24 mouse cellular contexts compared by ENCODE assay signal in the genomic region with DNA sequence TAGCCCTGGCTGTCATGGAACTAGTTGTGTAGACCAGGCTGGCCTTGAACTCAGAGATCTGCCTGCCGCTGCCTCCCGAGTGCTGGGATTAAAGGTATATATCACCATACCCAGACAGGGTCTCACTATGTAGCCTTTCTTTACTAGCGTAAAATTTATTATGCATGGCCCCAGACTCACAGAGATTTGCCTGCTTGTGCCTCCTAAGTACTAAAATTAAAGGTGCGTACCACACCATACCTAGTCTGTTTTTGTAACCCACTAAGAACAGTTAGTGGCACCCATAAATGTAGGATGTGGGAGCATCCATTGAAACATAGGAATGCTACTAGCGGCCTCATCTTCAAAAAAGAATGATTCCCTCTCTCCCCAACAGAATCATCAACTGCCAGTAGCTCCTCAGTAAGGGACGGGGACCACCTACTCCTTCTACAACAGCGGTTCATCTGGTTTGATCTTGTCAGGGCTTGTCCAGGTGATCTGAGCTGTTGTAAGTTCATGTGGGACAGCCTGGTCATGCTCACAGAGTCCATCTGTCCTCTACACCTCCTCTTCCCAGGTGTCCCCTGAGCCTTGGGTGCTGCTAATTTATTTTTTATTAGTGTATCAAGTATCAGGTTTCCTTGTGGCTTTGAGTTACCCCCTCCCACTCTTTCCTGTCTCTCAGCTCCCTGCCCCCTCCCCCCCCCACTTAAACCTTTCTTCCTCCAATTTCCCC. TPM values are rescaled to one million over a fixed set of nuclear protein-coding genes. Genes with fewer than 3 reads are reported as not detected.
DNase-seq lines count a peak whose midpoint lies in the region; ATAC-seq and TF ChIP-seq lines count a peak whose summit lies in the region.
"Had no signal": no experiment of that assay in that cellular context is flagged by ENCODE, and none has a peak within 500 bp of the region (broad histone marks: within the 10 kb centered on the region; RNA-seq: fewer than 3 reads in every experiment).

No protein-coding gene starts in this region.

- no peak overlapping the region for H3K9ac ChIP-seq in forebrain, embryonic 15.5 days (replicated peaks)
- H3K9ac ChIP-seq in forebrain, postnatal 0 days: no peak overlapping the region
- H3K9ac ChIP-seq in kidney, embryonic 15.5 days: no peak overlapping the region
- H3K9ac ChIP-seq: embryonic facial prominence, embryonic 12.5 days; forebrain, embryonic 12.5 days; intestine, embryonic 15.5 days; neural tube, embryonic 13.5 days had no signal

- H3K4me3 ChIP-seq in forebrain, embryonic 15.5 days: no peak overlapping the region
- H3K4me3 ChIP-seq in forebrain, postnatal 0 days (ENCODE audit: low read depth, low read length): no peak overlapping the region
- H3K4me3 ChIP-seq in kidney, embryonic 15.5 days (replicated peaks): no peak overlapping the region
- no peak overlapping the region for H3K4me3 ChIP-seq in testis, adult 2 months (ENCODE audit: control insufficient read depth, low read depth, low read length)
- H3K4me3 ChIP-seq: embryonic facial prominence, embryonic 12.5 days; erythroblast, embryonic 14.5 days; forebrain, embryonic 12.5 days; heart, embryonic 10.5 days; intestine, embryonic 15.5 days; midbrain, embryonic 10.5 days; neural tube, embryonic 13.5 days had no signal

- TF ChIP-seq POLR2A in testis, adult 2 months (IDR thresholded peaks at IDR 0.05; ENCODE audit: control insufficient read depth, low read depth, low read length): no peak

- WGBS in forebrain, embryonic 15.5 days: 98% methylated on average over 7 of the region's 7 CpGs
- 96% methylated on average over 7 of the region's 7 CpGs for WGBS in forebrain, postnatal 0 days
- 69% methylated on average over 7 of the region's 7 CpGs for WGBS in kidney, embryonic 15.5 days

- H3K4me1 ChIP-seq in forebrain, embryonic 15.5 days: no peaks in the 10 kb centered on the region
- no peaks in the 10 kb centered on the region for H3K4me1 ChIP-seq in forebrain, postnatal 0 days (ENCODE audit: insufficient read depth)
- peaks cover 19% of the 10 kb centered on the region for H3K4me1 ChIP-seq in kidney, embryonic 15.5 days
- H3K4me1 ChIP-seq in testis, adult 2 months (ENCODE audit: control insufficient read depth, insufficient read depth, low read length): peaks cover 3% of the 10 kb centered on the region
- H3K4me1 ChIP-seq: forebrain, embryonic 12.5 days; intestine, embryonic 15.5 days; midbrain, embryonic 10.5 days; neural tube, embryonic 13.5 days had no signal

- no peak overlapping the region for H3K4me2 ChIP-seq in forebrain, embryonic 15.5 days (replicated peaks)
- H3K4me2 ChIP-seq in forebrain, postnatal 0 days (ENCODE audit: low read depth): no peak overlapping the region
- no peak overlapping the region for H3K4me2 ChIP-seq in kidney, embryonic 15.5 days
- H3K4me2 ChIP-seq: embryonic facial prominence, embryonic 12.5 days; forebrain, embryonic 12.5 days; intestine, embryonic 15.5 days; neural tube, embryonic 13.5 days had no signal

- no peak overlapping the region for H3K27ac ChIP-seq in forebrain, embryonic 15.5 days (replicated peaks)
- no peak overlapping the region for H3K27ac ChIP-seq in forebrain, postnatal 0 days (ENCODE audit: low read depth, low read length)
- no peak overlapping the region for H3K27ac ChIP-seq in kidney, embryonic 15.5 days
- H3K27ac ChIP-seq in testis, adult 2 months (ENCODE audit: control insufficient read depth, insufficient read depth, low read depth, low read length): peak overlapping the region; percentile 49; the same call in 1 of the 2 replicates
- H3K27ac ChIP-seq: embryonic facial prominence, embryonic 12.5 days; forebrain, embryonic 12.5 days; heart, embryonic 10.5 days; intestine, embryonic 15.5 days; midbrain, embryonic 10.5 days; neural tube, embryonic 13.5 days had no signal

- 0 out of 2 replicates have a peak, but pooled peaks have one; percentile 26 for ATAC-seq in forebrain, embryonic 15.5 days (replicated peaks)
- ATAC-seq in forebrain, postnatal 0 days: no peak
- ATAC-seq in kidney, embryonic 15.5 days (replicated peaks; ENCODE audit: low FRiP score): peak; percentile 84
- ATAC-seq: CD4-positive, CD25-positive, alpha-beta regulatory T cell, adult 4 months; intestine, embryonic 15.5 days had no signal

- TF ChIP-seq CTCF in forebrain, postnatal 0 days (IDR thresholded peaks at IDR 0.05; ENCODE audit: low read depth): no peak
- no peak for TF ChIP-seq CTCF in testis, adult 2 months (IDR thresholded peaks at IDR 0.05; ENCODE audit: control insufficient read depth, insufficient read depth, insufficient replicate concordance, low read depth, low read length)

- no peaks in the 10 kb centered on the region for H3K27me3 ChIP-seq in forebrain, embryonic 15.5 days
- H3K27me3 ChIP-seq in forebrain, postnatal 0 days (ENCODE audit: insufficient read depth, low read length): no peaks in the 10 kb centered on the region
- no peaks in the 10 kb centered on the region for H3K27me3 ChIP-seq in kidney, embryonic 15.5 days
- H3K27me3 ChIP-seq in testis, adult 2 months (ENCODE audit: control insufficient read depth, insufficient read depth, low read length): no peaks in the 10 kb centered on the region
- H3K27me3 ChIP-seq: embryonic facial prominence, embryonic 12.5 days; forebrain, embryonic 12.5 days; intestine, embryonic 15.5 days; neural tube, embryonic 13.5 days had no signal

- H3K9me3 ChIP-seq in forebrain, embryonic 15.5 days: no peaks in the 10 kb centered on the region
- H3K9me3 ChIP-seq in forebrain, postnatal 0 days (ENCODE audit: low read length): no peaks in the 10 kb centered on the region
- H3K9me3 ChIP-seq in kidney, embryonic 15.5 days (replicated peaks): no peaks in the 10 kb centered on the region
- H3K9me3 ChIP-seq: embryonic facial prominence, embryonic 12.5 days; forebrain, embryonic 12.5 days; heart, embryonic 10.5 days; intestine, embryonic 15.5 days; midbrain, embryonic 10.5 days; neural tube, embryonic 13.5 days had no signal

- peaks cover 11% of the 10 kb centered on the region; the same call in 1 of the 2 replicates for H3K36me3 ChIP-seq in forebrain, embryonic 15.5 days
- H3K36me3 ChIP-seq in forebrain, postnatal 0 days (ENCODE audit: insufficient read depth): peaks cover 9% of the 10 kb centered on the region; the same call in 1 of the 2 replicates
- no peaks in the 10 kb centered on the region for H3K36me3 ChIP-seq in kidney, embryonic 15.5 days
- H3K36me3 ChIP-seq in testis, adult 2 months (ENCODE audit: control insufficient read depth, insufficient read depth, low read length): no peaks in the 10 kb centered on the region
- H3K36me3 ChIP-seq: embryonic facial prominence, embryonic 12.5 days; heart, embryonic 10.5 days; intestine, embryonic 15.5 days had no signal

- no peak for DNase-seq in forebrain, postnatal 0 days
- no peak for DNase-seq in kidney, postnatal 4 days
- no peak for DNase-seq in testis, postnatal 14 days (ENCODE audit: low spot score)
- no peak for DNase-seq in natural killer cell, adult 2 months (ENCODE audit: low spot score in 2 of 2)
- DNase-seq: cerebellum, adult 11 months; cerebellum, postnatal 10 days; kidney, adult 8-10 months; left cerebral cortex, postnatal 4 days; lung, postnatal 4 days; right cerebral cortex, adult 18-20 months; right cerebral cortex, postnatal 4 days; thymus, adult 2 months; thymus, postnatal 4 days had no signal

RNA-seq across cellular contexts. Expression of gene Rufy3, which starts 40.0 kb away (rescaled TPM):
- 241 and 262 TPM in 2 replicates for polyA plus RNA-seq in forebrain, embryonic 15.5 days (2015; fragmentation: Nextera tagmentation; extraction: Ambion mirVana)
- 291 and 319 TPM in 2 replicates for total RNA-seq in forebrain, postnatal 0 days (2014; rRNA removed)
- polyA plus RNA-seq in forebrain, postnatal 0 days (2015; fragmentation: Nextera tagmentation; extraction: Ambion mirVana): 133 and 214 TPM in 2 replicates
- polyA plus RNA-seq in kidney, embryonic 15.5 days (2015; fragmentation: Nextera tagmentation; extraction: Ambion mirVana): 17.7 and 19.3 TPM in 2 replicates
- polyA plus RNA-seq in testis, adult 2 months (2012; rRNA removed): 15.5 and 15.8 TPM in 2 replicates

RNA-seq across cellular contexts. Expression of gene Utp3, which starts 50.5 kb away (rescaled TPM):
- 49.8 and 50.0 TPM in 2 replicates for polyA plus RNA-seq in forebrain, embryonic 15.5 days (2015; fragmentation: Nextera tagmentation; extraction: Ambion mirVana)
- total RNA-seq in forebrain, postnatal 0 days (2014; rRNA removed): 25.9 and 29.6 TPM in 2 replicates
- 44.6 and 53.9 TPM in 2 replicates for polyA plus RNA-seq in forebrain, postnatal 0 days (2015; fragmentation: Nextera tagmentation; extraction: Ambion mirVana)
- polyA plus RNA-seq in kidney, embryonic 15.5 days (2015; fragmentation: Nextera tagmentation; extraction: Ambion mirVana): 72.8 and 75.6 TPM in 2 replicates
- 8.4 and 8.6 TPM in 2 replicates for polyA plus RNA-seq in testis, adult 2 months (2012; rRNA removed)
